Mouse (Mus musculus): Measurements from ENCODE around the gene Rpl4. TPM values are rescaled to one million over a fixed set of nuclear protein-coding genes. Genes with fewer than 3 reads are reported as not detected.

The Rpl4 gene
- polyA plus RNA-seq, 1 experiment from 2014 or later = 664 TPM

DNA sequence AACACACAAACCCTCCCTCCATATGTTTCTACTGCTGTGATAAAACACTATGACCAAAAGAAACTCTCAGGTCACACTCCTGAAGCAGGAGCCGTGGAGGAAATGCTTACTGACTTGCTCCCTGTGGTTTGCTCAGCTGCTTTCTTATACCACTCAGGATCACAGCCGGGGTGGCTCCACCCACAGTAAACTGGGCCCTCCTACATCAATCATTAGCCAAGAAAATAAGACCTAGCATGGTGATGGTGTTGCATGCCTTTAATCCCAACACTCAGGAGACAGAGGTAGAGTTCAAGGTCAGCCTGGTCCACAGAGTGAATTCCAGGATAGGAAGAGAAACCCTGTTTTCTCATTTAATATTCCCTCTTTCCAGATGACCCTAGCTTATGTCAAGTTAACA, 26.7 kb downstream of the Rpl4 start:
- no peak overlapping the region for H3K9ac ChIP-seq
- H3K9me3 ChIP-seq = no peaks in the 10 kb centered on the region
- no peaks in the 10 kb centered on the region for H3K27me3 ChIP-seq
- peaks cover 27% of the 10 kb centered on the region for H3K36me3 ChIP-seq
- H3K4me2 ChIP-seq = no peak overlapping the region
- no peak overlapping the region for H3K27ac ChIP-seq
- H3K4me3 ChIP-seq = no peak overlapping the region
- WGBS = 84% methylated on average over 2 of the region's 2 CpGs
- H3K4me1 ChIP-seq (replicated peaks) = no peaks in the 10 kb centered on the region
- no peak for ATAC-seq (ENCODE audit: low FRiP score)

DNA sequence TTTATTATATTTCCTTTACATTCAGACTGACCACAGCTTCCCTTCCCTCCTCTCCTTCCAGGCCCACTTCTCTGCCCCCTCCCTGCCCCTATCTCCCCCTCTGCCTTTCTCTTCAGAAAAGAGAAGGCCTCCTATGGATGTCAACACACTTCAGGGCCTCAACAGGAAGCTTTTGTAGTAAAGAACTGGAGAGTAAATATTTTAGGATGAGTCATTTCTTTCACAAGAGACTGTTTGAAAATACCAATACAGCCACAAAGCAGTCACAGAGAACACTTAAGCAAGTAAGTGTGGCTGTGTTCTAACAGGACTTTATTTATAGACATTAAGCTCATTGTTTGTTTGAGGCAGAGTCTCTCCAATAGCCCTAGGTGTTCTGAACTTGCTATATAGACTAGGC, 29.2 kb downstream of the Rpl4 start:
- Histone ChIP-seq H3K27me3 (no peaks in the 10 kb centered on the region), H3K36me3 (peaks cover 25% of the 10 kb centered on the region), H3K4me1 (replicated peaks) (no peaks in the 10 kb centered on the region), H3K9ac (no peak overlapping the region), H3K9me3 (no peaks in the 10 kb centered on the region), H3K4me3 (no peak overlapping the region), H3K4me2 (no peak overlapping the region), H3K27ac (no peak overlapping the region)
- no peak for ATAC-seq (ENCODE audit: low FRiP score)

DNA sequence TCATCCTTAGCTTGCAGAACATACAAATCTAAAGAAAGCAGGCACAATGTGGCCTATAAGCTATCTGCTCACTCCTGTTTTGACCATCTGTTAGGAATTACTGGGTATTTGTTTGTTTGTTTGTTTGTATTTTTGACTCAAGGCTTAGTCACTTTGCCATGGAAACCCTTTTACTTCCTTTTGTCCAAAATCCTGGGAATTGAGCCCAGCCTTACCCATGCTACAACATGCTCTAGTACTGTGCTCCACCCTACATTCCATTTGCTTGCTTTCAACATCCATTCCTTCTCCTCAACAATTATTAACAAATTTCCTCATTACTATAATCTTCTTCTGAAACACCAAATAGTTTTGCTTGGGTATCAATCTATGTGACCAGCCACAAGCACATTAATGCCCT, 29.7 kb downstream of the Rpl4 start:
- Histone ChIP-seq H3K27ac (no peak overlapping the region), H3K9ac (no peak overlapping the region), H3K27me3 (no peaks in the 10 kb centered on the region), H3K4me2 (no peak overlapping the region), H3K36me3 (peaks cover 25% of the 10 kb centered on the region), H3K9me3 (no peaks in the 10 kb centered on the region), H3K4me3 (no peak overlapping the region), H3K4me1 (replicated peaks) (no peaks in the 10 kb centered on the region)
- no peak for ATAC-seq (ENCODE audit: low FRiP score)

DNA sequence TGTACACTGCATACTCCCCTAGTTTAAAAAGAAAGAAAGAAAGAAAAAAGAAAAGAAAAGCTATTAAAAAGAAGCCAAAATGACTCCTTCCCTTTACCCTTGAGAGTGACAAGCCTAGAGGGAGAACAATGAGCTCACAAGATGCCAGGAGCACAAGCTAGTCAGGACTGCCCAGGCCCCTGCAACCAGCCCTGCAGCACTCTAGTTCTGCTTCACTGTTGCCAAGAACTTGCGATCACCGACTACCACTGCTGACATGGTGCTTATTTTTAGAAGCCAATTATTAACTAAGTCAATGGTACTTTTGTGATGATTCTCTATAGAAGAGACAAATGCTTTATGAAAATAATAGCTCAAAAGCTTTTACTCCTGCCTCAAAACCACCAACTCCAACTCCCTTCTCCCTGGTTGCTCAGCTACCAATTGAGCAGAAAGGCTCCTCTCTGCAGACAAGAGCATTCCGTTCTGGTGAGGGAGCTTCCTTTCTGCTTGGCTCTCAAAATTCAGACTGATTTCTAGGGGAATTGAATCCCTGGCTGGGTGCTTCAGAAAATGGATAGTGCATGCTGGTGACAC, 34.4 kb downstream of the Rpl4 start:
- H3K4me2 ChIP-seq = no peak overlapping the region
- no peak overlapping the region for H3K4me3 ChIP-seq
- no peak for ATAC-seq (ENCODE audit: low FRiP score)
- no peaks in the 10 kb centered on the region for H3K4me1 ChIP-seq (replicated peaks)
- no peaks in the 10 kb centered on the region for H3K9me3 ChIP-seq
- WGBS = 77% methylated on average over 3 of the region's 3 CpGs
- H3K9ac ChIP-seq = no peak overlapping the region
- H3K27me3 ChIP-seq = no peaks in the 10 kb centered on the region
- peaks cover 35% of the 10 kb centered on the region for H3K36me3 ChIP-seq
- H3K27ac ChIP-seq = no peak overlapping the region

DNA sequence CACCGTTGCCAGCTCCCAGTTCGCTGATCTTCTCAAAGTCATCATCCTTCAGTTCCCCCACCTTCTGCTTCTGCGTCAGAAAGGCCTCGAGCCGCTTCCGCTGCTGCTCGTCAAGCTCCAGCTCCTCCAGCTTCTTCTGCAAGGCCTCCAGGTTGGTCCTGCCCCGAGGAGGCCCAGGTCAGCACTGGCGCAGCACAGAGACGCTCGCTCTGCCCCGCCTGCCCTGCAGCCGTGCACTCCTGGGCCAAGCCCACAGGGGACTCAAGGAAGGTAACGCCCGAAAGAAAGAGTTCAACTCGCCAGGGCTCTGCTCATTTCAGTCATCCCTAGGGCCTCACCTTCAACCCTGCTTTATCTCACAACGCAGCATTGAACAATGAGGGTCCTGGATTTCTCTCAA, 41.3 kb downstream of the Rpl4 start:
- no peak overlapping the region for H3K27ac ChIP-seq
- ATAC-seq (ENCODE audit: low FRiP score) = no peak
- no peak overlapping the region for H3K4me3 ChIP-seq
- H3K27me3 ChIP-seq = no peaks in the 10 kb centered on the region
- H3K4me1 ChIP-seq (replicated peaks) = no peaks in the 10 kb centered on the region
- no peak overlapping the region for H3K9ac ChIP-seq
- no peak overlapping the region for H3K4me2 ChIP-seq
- no peaks in the 10 kb centered on the region for H3K9me3 ChIP-seq
- H3K36me3 ChIP-seq = peaks cover 17% of the 10 kb centered on the region
- 90% methylated on average over 17 of the region's 17 CpGs for WGBS

DNA sequence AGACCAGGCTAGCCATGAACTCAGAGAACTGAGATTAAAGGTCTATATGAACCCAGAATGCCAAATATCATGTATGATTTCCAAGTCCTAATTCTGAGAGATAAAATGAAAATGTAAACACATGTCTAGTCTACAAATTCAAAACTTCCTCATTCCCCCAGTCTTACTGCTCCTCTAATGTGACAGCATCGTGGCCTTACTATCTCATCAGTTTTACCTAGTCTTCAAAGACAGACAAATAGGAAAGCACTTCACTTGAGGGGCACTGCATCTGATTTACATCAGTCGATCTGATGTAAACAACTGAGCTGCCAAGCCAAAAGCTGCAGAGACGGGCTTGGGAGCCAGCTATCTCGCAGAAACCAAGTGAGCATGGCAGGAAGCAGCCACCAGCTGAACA, 42.9 kb downstream of the Rpl4 start:
- no peak overlapping the region for H3K27ac ChIP-seq
- no peak overlapping the region for H3K9ac ChIP-seq
- ATAC-seq (ENCODE audit: low FRiP score) = no peak
- no peaks in the 10 kb centered on the region for H3K27me3 ChIP-seq
- no peak overlapping the region for H3K4me2 ChIP-seq
- H3K4me1 ChIP-seq (replicated peaks) = no peaks in the 10 kb centered on the region
- no peak overlapping the region for H3K4me3 ChIP-seq
- H3K9me3 ChIP-seq = no peaks in the 10 kb centered on the region
- peaks cover 8% of the 10 kb centered on the region; the same call in 1 of the 2 replicates for H3K36me3 ChIP-seq
- WGBS = 85% methylated on average over 4 of the region's 4 CpGs

DNA sequence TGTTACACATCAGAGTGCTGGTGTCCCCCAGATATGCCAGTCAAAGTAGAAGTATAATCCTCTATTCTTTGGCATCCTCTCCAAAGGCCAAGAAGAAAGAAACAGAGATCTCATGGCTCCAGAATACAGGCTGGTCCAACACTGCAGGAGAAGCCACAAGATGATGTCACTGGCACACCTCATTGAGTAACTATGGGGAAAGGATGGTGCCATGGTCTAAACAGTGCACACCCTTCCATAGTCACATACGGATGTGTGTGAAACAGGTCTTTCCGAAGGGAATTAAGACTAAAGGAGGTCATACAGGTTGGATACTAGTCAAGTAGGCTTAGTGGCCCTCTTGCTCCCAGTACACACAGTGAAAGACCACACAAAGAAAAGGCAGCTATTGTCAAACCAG, 43.5 kb downstream of the Rpl4 start:
- Histone ChIP-seq H3K4me3 (no peak overlapping the region), H3K4me2 (no peak overlapping the region), H3K4me1 (replicated peaks) (no peaks in the 10 kb centered on the region), H3K9ac (no peak overlapping the region), H3K27ac (no peak overlapping the region), H3K9me3 (no peaks in the 10 kb centered on the region), H3K36me3 (0 out of 2 replicates have a peak, but pooled peaks cover 4% of the 10 kb centered on the region), H3K27me3 (no peaks in the 10 kb centered on the region)
- WGBS = 100% methylated on average over 2 of the region's 2 CpGs
- no peak for ATAC-seq (ENCODE audit: low FRiP score)

DNA sequence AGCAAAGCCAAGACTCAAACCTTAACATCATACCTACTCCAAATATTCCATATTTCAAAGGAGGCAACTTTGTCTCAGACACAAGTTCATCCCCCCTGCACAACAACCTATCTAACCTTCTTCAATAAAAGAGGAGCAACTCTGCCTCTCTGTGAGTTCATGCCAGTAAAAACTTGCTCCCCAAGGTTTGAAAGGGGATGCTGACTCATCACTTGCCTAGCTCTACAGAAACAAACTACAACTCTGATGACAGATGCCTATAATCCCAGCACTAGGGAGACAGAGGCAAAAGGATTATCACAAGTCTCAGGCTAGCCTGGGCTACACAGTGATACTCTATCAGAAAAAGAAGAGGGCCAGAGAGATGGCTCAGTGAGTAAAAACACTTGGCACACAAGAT, 44.7 kb downstream of the Rpl4 start:
- no peak overlapping the region for H3K27ac ChIP-seq
- ATAC-seq (ENCODE audit: low FRiP score) = no peak
- H3K4me1 ChIP-seq (replicated peaks) = no peaks in the 10 kb centered on the region

DNA sequence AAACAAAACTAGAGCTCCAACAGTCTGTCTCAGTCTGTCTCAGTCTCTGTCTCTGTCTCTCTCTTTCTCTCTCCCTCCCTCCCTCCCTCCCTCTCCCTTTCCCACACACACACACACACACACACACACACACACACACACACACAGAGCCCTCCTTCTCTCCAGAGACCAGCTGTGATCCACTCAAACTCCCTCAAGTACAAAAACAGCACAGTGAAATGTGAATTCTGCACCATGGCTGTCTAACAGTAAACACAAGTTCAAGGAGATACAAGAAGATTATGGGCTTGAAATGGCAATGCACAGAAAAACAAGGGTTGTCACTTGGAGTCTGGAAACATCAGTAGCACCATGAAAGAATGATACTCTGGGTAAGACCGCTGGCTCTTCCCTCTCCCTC, 46.1 kb downstream of the Rpl4 start:
- H3K27ac ChIP-seq = no peak overlapping the region
- H3K9ac ChIP-seq = no peak overlapping the region
- no peaks in the 10 kb centered on the region for H3K9me3 ChIP-seq
- no peak overlapping the region for H3K4me3 ChIP-seq
- H3K27me3 ChIP-seq = no peaks in the 10 kb centered on the region
- H3K4me2 ChIP-seq = no peak overlapping the region
- no peaks in the 10 kb centered on the region for H3K4me1 ChIP-seq (replicated peaks)
- H3K36me3 ChIP-seq = no peaks in the 10 kb centered on the region
- no peak for ATAC-seq (ENCODE audit: low FRiP score)
- 73% methylated on average over 1 of the region's 1 CpGs for WGBS

More for the DNA sequence above, 44.7 kb downstream of the Rpl4 start:
- Histone ChIP-seq H3K4me2 (no peak overlapping the region), H3K36me3 (no peaks in the 10 kb centered on the region), H3K4me3 (no peak overlapping the region), H3K9me3 (no peaks in the 10 kb centered on the region), H3K27me3 (no peaks in the 10 kb centered on the region), H3K9ac (no peak overlapping the region)

DNA sequence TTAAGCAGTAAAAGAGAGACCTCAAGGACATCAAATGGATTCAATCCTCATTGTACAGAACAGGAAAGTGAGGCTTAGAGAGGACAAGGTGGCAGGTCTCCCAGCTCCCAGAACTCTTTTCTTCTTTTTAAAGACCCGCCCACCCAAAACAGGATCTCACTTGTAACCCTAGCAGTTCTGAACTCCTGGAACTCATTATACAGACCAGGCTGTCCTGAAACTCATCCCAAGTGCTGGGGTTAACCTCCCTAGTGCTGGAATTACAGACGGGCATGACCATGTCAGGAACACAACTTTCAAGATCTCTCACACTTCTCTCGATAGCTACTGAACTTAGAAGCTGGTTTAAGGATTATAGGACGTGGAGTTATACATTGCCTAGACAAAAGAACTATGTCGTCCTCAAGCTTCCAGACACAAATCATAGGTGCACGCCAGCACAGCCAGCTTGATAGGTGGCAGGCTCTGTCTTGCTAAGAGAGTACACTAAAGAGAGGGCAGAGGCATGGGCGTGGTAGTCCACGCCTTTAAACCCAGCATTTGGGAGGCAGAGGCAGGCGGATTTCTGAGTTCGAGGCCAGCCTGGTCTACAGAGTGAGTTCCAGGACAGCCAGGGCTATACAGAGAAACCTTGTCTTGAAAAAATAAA, 46.7 kb downstream of the Rpl4 start:
- ATAC-seq (ENCODE audit: low FRiP score) = no peak
- Histone ChIP-seq H3K9me3 (no peaks in the 10 kb centered on the region), H3K9ac (no peak overlapping the region), H3K36me3 (no peaks in the 10 kb centered on the region; the same call in 1 of the 2 replicates), H3K4me3 (no peak overlapping the region), H3K4me2 (no peak overlapping the region), H3K27ac (no peak overlapping the region), H3K4me1 (replicated peaks) (no peaks in the 10 kb centered on the region), H3K27me3 (no peaks in the 10 kb centered on the region)
- 91% methylated on average over 10 of the region's 10 CpGs for WGBS

DNA sequence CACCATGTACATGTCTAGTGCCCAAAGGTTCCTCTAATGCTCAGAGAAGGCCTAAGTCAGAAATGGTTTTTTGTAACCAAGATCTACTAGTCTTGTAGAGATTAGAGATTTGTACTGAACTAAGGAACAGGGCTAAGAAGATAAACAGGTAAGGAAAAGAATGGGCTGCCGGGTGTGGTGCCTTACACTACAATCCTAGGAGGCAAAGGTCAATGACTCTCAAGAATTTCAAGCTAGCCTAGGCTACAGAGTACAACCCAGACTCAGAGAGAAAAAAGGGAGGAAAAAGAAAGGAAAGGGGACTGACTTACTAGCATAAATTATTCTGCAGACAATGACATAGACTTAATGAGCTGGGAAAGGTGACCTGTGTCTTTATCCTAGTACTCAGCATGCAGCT, 47.4 kb downstream of the Rpl4 start:
- Histone ChIP-seq H3K9ac (no peak overlapping the region), H3K4me2 (no peak overlapping the region), H3K27ac (no peak overlapping the region), H3K36me3 (no peaks in the 10 kb centered on the region; the same call in 1 of the 2 replicates), H3K27me3 (no peaks in the 10 kb centered on the region), H3K4me1 (replicated peaks) (no peaks in the 10 kb centered on the region), H3K4me3 (no peak overlapping the region), H3K9me3 (no peaks in the 10 kb centered on the region)
- 33% methylated on average over 1 of the region's 1 CpGs for WGBS
- ATAC-seq (ENCODE audit: low FRiP score) = no peak

DNA sequence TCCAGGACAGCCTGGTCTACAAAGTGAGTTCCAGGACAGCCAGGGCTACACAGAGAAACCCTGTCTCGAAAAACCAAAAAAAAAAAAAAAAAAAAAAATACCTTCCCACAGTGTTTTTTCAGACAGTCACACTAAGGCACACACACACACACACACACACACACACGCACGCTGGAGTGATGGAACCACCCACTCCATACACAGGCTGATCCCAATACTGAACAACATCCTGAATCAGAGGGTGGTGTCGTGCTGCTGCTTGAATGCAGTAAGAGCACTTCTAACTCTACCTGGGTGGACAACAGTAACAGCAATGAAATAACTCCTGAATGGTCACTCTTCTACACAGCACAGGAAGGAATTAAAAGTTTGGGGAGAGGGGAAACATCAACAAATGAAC, 48.3 kb downstream of the Rpl4 start:
- H3K27me3 ChIP-seq = no peaks in the 10 kb centered on the region
- ATAC-seq (ENCODE audit: low FRiP score) = no peak
- H3K4me1 ChIP-seq (replicated peaks) = no peaks in the 10 kb centered on the region
- H3K4me2 ChIP-seq = no peak overlapping the region
- no peak overlapping the region for H3K27ac ChIP-seq
- H3K9me3 ChIP-seq = no peaks in the 10 kb centered on the region
- H3K4me3 ChIP-seq = no peak overlapping the region
- no peak overlapping the region for H3K9ac ChIP-seq
- H3K36me3 ChIP-seq = no peaks in the 10 kb centered on the region; the same call in 1 of the 2 replicates
- WGBS = 93% methylated on average over 4 of the region's 4 CpGs

DNA sequence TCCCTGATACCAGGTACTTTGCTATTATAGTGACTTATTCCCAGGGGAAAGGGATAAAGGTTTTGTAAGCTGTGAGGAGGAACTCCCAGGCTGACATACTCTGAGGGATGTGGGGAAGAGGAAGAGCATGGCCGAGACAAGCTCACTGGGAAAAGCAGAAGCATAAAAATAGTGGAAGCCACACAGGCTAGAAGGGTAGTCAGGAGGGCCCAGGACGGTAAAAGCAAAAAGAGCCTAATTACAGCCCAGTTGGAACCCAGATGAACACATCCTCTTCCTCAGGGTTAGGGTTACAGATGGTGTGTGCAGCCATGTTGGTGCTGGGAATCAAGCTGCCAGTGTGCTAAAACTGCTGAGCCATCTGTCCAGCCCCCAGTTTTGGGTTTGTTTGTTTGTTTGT, 48.9 kb downstream of the Rpl4 start:
- ATAC-seq (ENCODE audit: low FRiP score) = no peak
- Histone ChIP-seq H3K4me2 (no peak overlapping the region), H3K4me1 (replicated peaks) (no peaks in the 10 kb centered on the region), H3K36me3 (no peaks in the 10 kb centered on the region; the same call in 1 of the 2 replicates), H3K27me3 (no peaks in the 10 kb centered on the region), H3K4me3 (no peak overlapping the region), H3K27ac (no peak overlapping the region), H3K9me3 (no peaks in the 10 kb centered on the region), H3K9ac (no peak overlapping the region)
- WGBS = 69% methylated on average over 2 of the region's 2 CpGs
